Mouse (Mus musculus) embryonic facial prominence, embryonic 10.5 days (tissue): ENCODE measurements around the gene R3hdm2. TPM values are rescaled to one million over a fixed set of nuclear protein-coding genes. Genes with fewer than 3 reads are reported as not detected.
A peak's percentile ranks its signal among the peaks of the same experiment; 100 is the strongest.

Source experiments
- DNase-seq: peaks from one replicate; pipeline ENCODE4 v3.0.0-alpha.2; 2017; ENCODE audit warnings: low spot score
- H3K27ac ChIP-seq: fragments of 300-500 bp; sonication (generic); replicated peaks from 2 replicates; pipeline ENCODE4 v1.5.1; 2016; ENCODE audit warnings: mild to moderate bottlenecking
- H3K27me3 ChIP-seq: fragments of 300-500 bp; sonication (generic); replicated peaks from 2 replicates; pipeline ENCODE4 v1.6.1; 2016; ENCODE audit warnings: low read depth, mild to moderate bottlenecking; ENCODE audit not compliant: poor library complexity, severe bottlenecking
- H3K36me3 ChIP-seq: fragments of 300-500 bp; sonication (generic); replicated peaks from 2 replicates; pipeline ENCODE4 v1.6.1; 2016; ENCODE audit warnings: mild to moderate bottlenecking, moderate library complexity
- H3K4me1 ChIP-seq: fragments of 300-500 bp; sonication (generic); 2 replicates; pipeline ENCODE4 v1.6.1; 2016
- H3K4me3 ChIP-seq: fragments of 300-500 bp; sonication (generic); 2 replicates; pipeline ENCODE4 v1.5.1; 2016; ENCODE audit warnings: mild to moderate bottlenecking, moderate library complexity
- H3K9me3 ChIP-seq: fragments of 300-500 bp; sonication (generic); 2 replicates; pipeline ENCODE4 v1.6.1; 2016; ENCODE audit warnings: mild to moderate bottlenecking
- WGBS: fragments of 180-500 bp; shearing (Covaris S2); methylation state at CpG from one replicate; pipeline ENCODE4 v1.1.7; 2016; 5-methylcytosine and 5-hydroxymethylcytosine counted together
- polyA plus RNA-seq: library from polyadenylated mRNA; unstranded; fragments of >200 nt; fragmentation: Nextera tagmentation; extraction: Ambion mirVana; gene quantifications from 2 replicates; pipeline ENCODE4 v1.2.1, GENCODE M21; 2016

The R3hdm2 gene
- polyA plus RNA-seq, 1 experiment from 2014 or later: 41.9 TPM

- H3K27me3 ChIP-seq: peaks cover 17% of the 10 kb centered on the region
- H3K4me1 ChIP-seq: peaks cover 45% of the 10 kb centered on the region
- H3K9me3 ChIP-seq: no peaks in the 10 kb centered on the region
- H3K27ac ChIP-seq: no peak overlapping the region
- peaks cover 4% of the 10 kb centered on the region for H3K36me3 ChIP-seq
- H3K4me3 ChIP-seq: no peak overlapping the region
- WGBS: 75% methylated on average over 3 of the region's 3 CpGs
- no peak for DNase-seq
Measured at GRCm38 (mm10) chr10:127343029-127343428, 37.1 kb upstream of the R3hdm2 start.

GRCm38 (mm10) chr10:127346173-127346572 is 34.0 kb upstream of the R3hdm2 start:
- no peaks in the 10 kb centered on the region for H3K36me3 ChIP-seq
- no peak for DNase-seq
- H3K27me3 ChIP-seq: peaks cover 20% of the 10 kb centered on the region
- no peak overlapping the region for H3K4me3 ChIP-seq
- H3K9me3 ChIP-seq: no peaks in the 10 kb centered on the region
- H3K4me1 ChIP-seq: peaks cover 28% of the 10 kb centered on the region
- H3K27ac ChIP-seq: no peak overlapping the region
- 85% methylated on average over 3 of the region's 3 CpGs for WGBS

GRCm38 (mm10) chr10:127348957-127349356 is 31.2 kb upstream of the R3hdm2 start:
- 73% methylated on average over 4 of the region's 4 CpGs for WGBS
- Histone ChIP-seq H3K27ac (no peak overlapping the region), H3K27me3 (peaks cover 26% of the 10 kb centered on the region), H3K4me3 (no peak overlapping the region), H3K9me3 (no peaks in the 10 kb centered on the region), H3K36me3 (no peaks in the 10 kb centered on the region), H3K4me1 (peaks cover 19% of the 10 kb centered on the region)
- no peak for DNase-seq

- Histone ChIP-seq H3K9me3 (no peaks in the 10 kb centered on the region), H3K4me3 (no peak overlapping the region), H3K27ac (no peak overlapping the region), H3K4me1 (peaks cover 19% of the 10 kb centered on the region), H3K36me3 (no peaks in the 10 kb centered on the region), H3K27me3 (peaks cover 31% of the 10 kb centered on the region)
- WGBS: 80% methylated on average over 8 of the region's 8 CpGs
- DNase-seq: no peak
Measured at GRCm38 (mm10) chr10:127349810-127350209, 30.3 kb upstream of the R3hdm2 start.

GRCm38 (mm10) chr10:127350594-127351284 is 29.4 kb upstream of the R3hdm2 start:
- peak overlapping the region; percentile 15; the same call in 1 of the 2 replicates for H3K27ac ChIP-seq
- 12% methylated on average over 24 of the region's 24 CpGs for WGBS
- peaks cover 31% of the 10 kb centered on the region for H3K27me3 ChIP-seq
- H3K4me3 ChIP-seq: peak overlapping the region; percentile 42
- DNase-seq: peak; percentile 84
- H3K36me3 ChIP-seq: no peaks in the 10 kb centered on the region
- H3K4me1 ChIP-seq: peaks cover 26% of the 10 kb centered on the region
- no peaks in the 10 kb centered on the region for H3K9me3 ChIP-seq

- Histone ChIP-seq H3K9me3 (no peaks in the 10 kb centered on the region), H3K4me1 (peaks cover 27% of the 10 kb centered on the region), H3K27me3 (peaks cover 31% of the 10 kb centered on the region), H3K36me3 (no peaks in the 10 kb centered on the region), H3K4me3 (0 out of 2 replicates have a peak overlapping the region, but pooled peaks have one; percentile 42), H3K27ac (peak overlapping the region; percentile 15; the same call in 1 of the 2 replicates)
- DNase-seq: no peak
- 86% methylated on average over 8 of the region's 8 CpGs for WGBS
Measured at GRCm38 (mm10) chr10:127351285-127351595, 28.9 kb upstream of the R3hdm2 start.

- Histone ChIP-seq H3K27me3 (peaks cover 31% of the 10 kb centered on the region), H3K4me3 (no peak overlapping the region), H3K27ac (no peak overlapping the region), H3K4me1 (peaks cover 27% of the 10 kb centered on the region), H3K36me3 (no peaks in the 10 kb centered on the region), H3K9me3 (no peaks in the 10 kb centered on the region)
- no peak for DNase-seq
- whole genome bisulfite sequencing: 74% methylated on average over 8 of the region's 8 CpGs
Measured at GRCm38 (mm10) chr10:127351719-127352118, 28.4 kb upstream of the R3hdm2 start.

- Histone ChIP-seq H3K27ac (no peak overlapping the region), H3K36me3 (no peaks in the 10 kb centered on the region), H3K9me3 (no peaks in the 10 kb centered on the region), H3K27me3 (peaks cover 31% of the 10 kb centered on the region), H3K4me3 (no peak overlapping the region), H3K4me1 (peaks cover 27% of the 10 kb centered on the region)
- no peak for DNase-seq
- WGBS: 87% methylated on average over 9 of the region's 9 CpGs
Measured at GRCm38 (mm10) chr10:127352187-127352586, 27.9 kb upstream of the R3hdm2 start.

GRCm38 (mm10) chr10:127352766-127353165 is 27.4 kb upstream of the R3hdm2 start:
- no peaks in the 10 kb centered on the region for H3K36me3 ChIP-seq
- H3K9me3 ChIP-seq: no peaks in the 10 kb centered on the region
- H3K4me1 ChIP-seq: peaks cover 27% of the 10 kb centered on the region
- 86% methylated on average over 11 of the region's 11 CpGs for WGBS
- no peak for DNase-seq
- peaks cover 31% of the 10 kb centered on the region for H3K27me3 ChIP-seq
- no peak overlapping the region for H3K4me3 ChIP-seq
- no peak overlapping the region for H3K27ac ChIP-seq

- Histone ChIP-seq H3K9me3 (no peaks in the 10 kb centered on the region), H3K36me3 (no peaks in the 10 kb centered on the region), H3K4me3 (no peak within 1 kb of the TSS), H3K27me3 (peaks cover 31% of the 10 kb centered on the region), H3K4me1 (peaks cover 27% of the 10 kb centered on the region), H3K27ac (no peak within 1 kb of the TSS)
- 87% methylated on average over 18 of the region's 18 CpGs for WGBS
- DNase-seq: no peak
Measured at GRCm38 (mm10) chr10:127353909-127354895, 25.9 kb upstream of the R3hdm2 start, which contains the start of gene Inhbe. TSS of gene Inhbe (minus strand) at chr10:127354411.

GRCm38 (mm10) chr10:127355336-127355735 is 24.8 kb upstream of the R3hdm2 start:
- H3K27ac ChIP-seq: no peak overlapping the region
- DNase-seq: no peak
- H3K36me3 ChIP-seq: no peaks in the 10 kb centered on the region
- no peak overlapping the region for H3K4me3 ChIP-seq
- peaks cover 23% of the 10 kb centered on the region for H3K4me1 ChIP-seq
- WGBS: 52% methylated on average over 10 of the region's 10 CpGs
- peaks cover 20% of the 10 kb centered on the region for H3K27me3 ChIP-seq
- H3K9me3 ChIP-seq: no peaks in the 10 kb centered on the region

GRCm38 (mm10) chr10:127360714-127361113 is 19.4 kb upstream of the R3hdm2 start:
- H3K4me1 ChIP-seq: peaks cover 1% of the 10 kb centered on the region
- H3K36me3 ChIP-seq: no peaks in the 10 kb centered on the region
- WGBS: 88% methylated on average over 3 of the region's 3 CpGs
- H3K4me3 ChIP-seq: no peak overlapping the region
- H3K27me3 ChIP-seq: no peaks in the 10 kb centered on the region
- no peak for DNase-seq
- no peak overlapping the region for H3K27ac ChIP-seq
- no peaks in the 10 kb centered on the region for H3K9me3 ChIP-seq
